Mouse (Mus musculus): ENCODE data around the gene Map3k4.

- TF ChIP-seq JUND (conservative IDR thresholded peaks at IDR 0.05; ENCODE audit: low read depth, low read length) (no peak), USF1 (IDR thresholded peaks at IDR 0.05; ENCODE audit: low read depth, low read length) (no peak), CHD1 (IDR thresholded peaks at IDR 0.05; ENCODE audit: low read depth, low read length) (no peak), E2F4 (IDR thresholded peaks at IDR 0.05; ENCODE audit: insufficient replicate concordance, low read depth, low read length) (no peak), MXI1 (IDR thresholded peaks at IDR 0.05; ENCODE audit: low read depth, low read length) (no peak), MEF2A (IDR thresholded peaks at IDR 0.05; ENCODE audit: borderline replicate concordance, low read depth, low read length) (no peak), POLR2A (IDR thresholded peaks at IDR 0.05; ENCODE audit: low read depth, low read length) (no peak)
Measured at GRCm38 (mm10) chr17:12268538-12268937, 50.1 kb downstream of the Map3k4 start.
